Mouse (Mus musculus) neural tube, embryonic 13.5 days (tissue): ENCODE data around the gene Mgat5b. TPM values are rescaled to one million over a fixed set of nuclear protein-coding genes. Genes with fewer than 3 reads are reported as not detected.

Source experiments
- ATAC-seq: fragments of 200-750 bp; cut with Nextera tagmentation; 2 replicates; pipeline ENCODE4 v1.8.0; 2017; ENCODE audit warnings: low read depth, mild to moderate bottlenecking, moderate TSS enrichment, moderate library complexity
- H3K27ac ChIP-seq: fragments of 300-500 bp; sonication (generic); replicated peaks from 2 replicates; pipeline ENCODE4 v1.5.1; 2015; ENCODE audit warnings: moderate library complexity, mild to moderate bottlenecking, inconsistent platforms
- H3K27me3 ChIP-seq: fragments of 300-500 bp; sonication (generic); 2 replicates; pipeline ENCODE4 v1.6.1; 2015; ENCODE audit warnings: mild to moderate bottlenecking, inconsistent platforms
- H3K36me3 ChIP-seq: fragments of 300-500 bp; sonication (generic); 2 replicates; pipeline ENCODE4 v1.6.1; 2015; ENCODE audit warnings: mild to moderate bottlenecking, inconsistent platforms
- H3K4me1 ChIP-seq: fragments of 300-500 bp; sonication (generic); replicated peaks from 2 replicates; pipeline ENCODE4 v1.6.1; 2015; ENCODE audit warnings: inconsistent platforms
- H3K4me2 ChIP-seq: fragments of 300-500 bp; sonication (generic); 2 replicates; pipeline ENCODE4 v1.6.1; 2015; ENCODE audit warnings: inconsistent platforms, mild to moderate bottlenecking, moderate library complexity
- H3K4me3 ChIP-seq: fragments of 300-500 bp; sonication (generic); 2 replicates; pipeline ENCODE4 v1.5.1; 2015; ENCODE audit warnings: mild to moderate bottlenecking, inconsistent platforms
- H3K9ac ChIP-seq: fragments of 300-500 bp; sonication (generic); 2 replicates; pipeline ENCODE4 v1.6.1; 2015; ENCODE audit warnings: moderate library complexity, mild to moderate bottlenecking, inconsistent platforms
- H3K9me3 ChIP-seq: fragments of 300-500 bp; sonication (generic); 2 replicates; pipeline ENCODE4 v1.6.1; 2016; ENCODE audit warnings: inconsistent platforms
- WGBS: fragments of 180-500 bp; shearing (Covaris S2); methylation state at CpG from one replicate; pipeline ENCODE4 v1.1.7; 2015; 5-methylcytosine and 5-hydroxymethylcytosine counted together
- polyA plus RNA-seq: library from polyadenylated mRNA; unstranded; fragments of >200 nt; fragmentation: Nextera tagmentation; extraction: Ambion mirVana; gene quantifications from 2 replicates; pipeline ENCODE4 v1.2.1, GENCODE M21; 2015

The Mgat5b gene
- polyA plus RNA-seq, 1 experiment from 2014 or later = 28.5 TPM

GRCm38 (mm10) chr11:117021026-117021425 is 102.4 kb downstream of the Mgat5b start:
- Histone ChIP-seq H3K4me3 (no peak overlapping the region), H3K27ac (no peak overlapping the region), H3K4me2 (no peak overlapping the region), H3K4me1 (peaks cover 33% of the 10 kb centered on the region), H3K36me3 (no peaks in the 10 kb centered on the region), H3K27me3 (no peaks in the 10 kb centered on the region), H3K9ac (no peak overlapping the region), H3K9me3 (peaks cover 6% of the 10 kb centered on the region)
- ATAC-seq = no peak
- 60% methylated on average over 2 of the region's 2 CpGs for WGBS

GRCm38 (mm10) chr11:117023537-117023936 is 104.9 kb downstream of the Mgat5b start:
- WGBS = 96% methylated on average over 3 of the region's 3 CpGs

GRCm38 (mm10) chr11:117027681-117028080 is 109.0 kb downstream of the Mgat5b start:
- Histone ChIP-seq H3K9ac (no peak overlapping the region), H3K36me3 (no peaks in the 10 kb centered on the region), H3K27ac (peak overlapping the region; percentile 84), H3K4me1 (peaks cover 51% of the 10 kb centered on the region), H3K4me3 (no peak overlapping the region), H3K9me3 (peaks cover 6% of the 10 kb centered on the region), H3K4me2 (no peak overlapping the region), H3K27me3 (no peaks in the 10 kb centered on the region)
- ATAC-seq = no peak
- 47% methylated on average over 10 of the region's 10 CpGs for WGBS

More at GRCm38 (mm10) chr11:117023537-117023936, 104.9 kb downstream of the Mgat5b start:
- H3K4me2 ChIP-seq = no peak overlapping the region
- H3K9ac ChIP-seq = no peak overlapping the region
- H3K4me1 ChIP-seq = peaks cover 27% of the 10 kb centered on the region
- no peaks in the 10 kb centered on the region for H3K36me3 ChIP-seq
- H3K9me3 ChIP-seq = peaks cover 6% of the 10 kb centered on the region
- no peak overlapping the region for H3K4me3 ChIP-seq
- no peak for ATAC-seq
- H3K27ac ChIP-seq = no peak overlapping the region
- H3K27me3 ChIP-seq = no peaks in the 10 kb centered on the region

- ATAC-seq = peak; percentile 68
- 21% methylated on average over 19 of the region's 19 CpGs for WGBS
- peak overlapping the region; percentile 13; the same call in 1 of the 2 replicates for H3K4me2 ChIP-seq
- peaks cover 51% of the 10 kb centered on the region for H3K4me1 ChIP-seq
- H3K4me3 ChIP-seq = no peak overlapping the region
- no peaks in the 10 kb centered on the region for H3K36me3 ChIP-seq
- H3K27ac ChIP-seq = peak overlapping the region; percentile 84
- H3K9ac ChIP-seq = peak overlapping the region; percentile 26
- no peaks in the 10 kb centered on the region for H3K27me3 ChIP-seq
- no peaks in the 10 kb centered on the region for H3K9me3 ChIP-seq
These were observed 110.4 kb downstream of the Mgat5b start for GRCm38 (mm10) chr11:117028861-117029568.

GRCm38 (mm10) chr11:117029569-117029955 is 110.9 kb downstream of the Mgat5b start:
- Histone ChIP-seq H3K4me1 (peaks cover 51% of the 10 kb centered on the region), H3K9me3 (no peaks in the 10 kb centered on the region), H3K27me3 (no peaks in the 10 kb centered on the region), H3K36me3 (no peaks in the 10 kb centered on the region), H3K27ac (peak overlapping the region; percentile 84), H3K9ac (no peak overlapping the region), H3K4me2 (no peak overlapping the region), H3K4me3 (no peak overlapping the region)
- no peak for ATAC-seq
- 93% methylated on average over 3 of the region's 3 CpGs for WGBS

- no peaks in the 10 kb centered on the region for H3K27me3 ChIP-seq
- WGBS = 13% methylated on average over 3 of the region's 3 CpGs
- no peak overlapping the region for H3K4me2 ChIP-seq
- peak overlapping the region; percentile 84 for H3K27ac ChIP-seq
- no peaks in the 10 kb centered on the region for H3K36me3 ChIP-seq
- H3K9ac ChIP-seq = 0 out of 2 replicates have a peak overlapping the region, but pooled peaks have one; percentile 2
- no peaks in the 10 kb centered on the region for H3K9me3 ChIP-seq
- no peak overlapping the region for H3K4me3 ChIP-seq
- ATAC-seq = no peak
- peaks cover 51% of the 10 kb centered on the region for H3K4me1 ChIP-seq
These were observed 111.4 kb downstream of the Mgat5b start for GRCm38 (mm10) chr11:117030018-117030417.

- ATAC-seq = no peak
- Histone ChIP-seq H3K36me3 (no peaks in the 10 kb centered on the region), H3K9me3 (no peaks in the 10 kb centered on the region), H3K27ac (peak overlapping the region; percentile 84), H3K4me1 (peaks cover 56% of the 10 kb centered on the region), H3K9ac (peak overlapping the region; percentile 2; the same call in 1 of the 2 replicates), H3K27me3 (no peaks in the 10 kb centered on the region), H3K4me2 (no peak overlapping the region), H3K4me3 (no peak overlapping the region)
- WGBS = 49% methylated on average over 8 of the region's 8 CpGs
These were observed 111.9 kb downstream of the Mgat5b start for GRCm38 (mm10) chr11:117030471-117031101.

GRCm38 (mm10) chr11:117031249-117031648 is 112.6 kb downstream of the Mgat5b start:
- peaks cover 63% of the 10 kb centered on the region for H3K4me1 ChIP-seq
- no peak overlapping the region for H3K9ac ChIP-seq
- H3K9me3 ChIP-seq = no peaks in the 10 kb centered on the region
- H3K4me2 ChIP-seq = no peak overlapping the region
- H3K27ac ChIP-seq = peak overlapping the region; percentile 84
- no peaks in the 10 kb centered on the region for H3K27me3 ChIP-seq
- H3K36me3 ChIP-seq = no peaks in the 10 kb centered on the region
- no peak overlapping the region for H3K4me3 ChIP-seq
- WGBS = 25% methylated on average over 4 of the region's 4 CpGs
- no peak for ATAC-seq

- peak; percentile 52; the same call in 1 of the 2 replicates for ATAC-seq
- Histone ChIP-seq H3K4me3 (no peak overlapping the region), H3K4me1 (peaks cover 55% of the 10 kb centered on the region), H3K27ac (peak overlapping the region; percentile 75), H3K36me3 (no peaks in the 10 kb centered on the region), H3K9ac (no peak overlapping the region), H3K4me2 (no peak overlapping the region), H3K27me3 (no peaks in the 10 kb centered on the region), H3K9me3 (no peaks in the 10 kb centered on the region)
- 6% methylated on average over 11 of the region's 11 CpGs for WGBS
These were observed 117.1 kb downstream of the Mgat5b start for GRCm38 (mm10) chr11:117035661-117036336.

Other genes with a start within 250 kb of the Mgat5b start
- not detected in 2 replicates for gene St6galnac1, start 143.4 kb upstream of the Mgat5b start, polyA plus RNA-seq
- gene Mxra7, start 90.8 kb upstream of the Mgat5b start, polyA plus RNA-seq = 59.4 and 62.0 TPM in 2 replicates
- 71.8 and 76.7 TPM in 2 replicates for gene Mettl23, start 75.6 kb upstream of the Mgat5b start, polyA plus RNA-seq
- gene Jmjd6, start 75.4 kb upstream of the Mgat5b start, polyA plus RNA-seq = 75.3 and 81.2 TPM in 2 replicates
- 42.9 and 47.3 TPM in 2 replicates for gene Mfsd11, start 66.4 kb upstream of the Mgat5b start, polyA plus RNA-seq
- 624 and 649 TPM in 2 replicates for gene Srsf2, start 65.8 kb upstream of the Mgat5b start, polyA plus RNA-seq
- gene Sec14l1, start 196.3 kb downstream of the Mgat5b start, polyA plus RNA-seq = 57.6 and 67.0 TPM in 2 replicates